Mouse (Mus musculus): ENCODE results near the gene Teddm1b.

Teddm1b gene

DNA sequence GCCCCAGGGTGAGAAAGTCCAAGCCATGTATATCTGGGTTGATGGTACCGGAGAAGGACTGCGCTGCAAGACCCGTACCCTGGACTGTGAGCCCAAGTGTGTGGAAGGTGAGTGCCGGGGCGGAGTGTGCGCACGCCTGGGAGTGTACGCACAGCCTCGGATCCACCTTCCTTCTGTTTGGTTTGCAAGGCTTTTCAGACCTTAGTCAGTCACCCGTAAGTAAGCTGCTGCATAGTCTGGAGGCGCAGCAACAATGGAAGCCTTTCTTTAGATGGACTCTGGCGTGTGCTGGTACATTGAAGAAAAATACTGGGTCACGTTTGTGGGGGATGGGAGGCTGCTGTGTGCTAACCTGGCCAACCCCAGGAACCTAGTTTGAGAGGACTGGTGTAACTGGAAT lies 28.9 kb downstream of the Teddm1b start:
- DNase-seq (ENCODE audit: low spot score), result no peak

DNA sequence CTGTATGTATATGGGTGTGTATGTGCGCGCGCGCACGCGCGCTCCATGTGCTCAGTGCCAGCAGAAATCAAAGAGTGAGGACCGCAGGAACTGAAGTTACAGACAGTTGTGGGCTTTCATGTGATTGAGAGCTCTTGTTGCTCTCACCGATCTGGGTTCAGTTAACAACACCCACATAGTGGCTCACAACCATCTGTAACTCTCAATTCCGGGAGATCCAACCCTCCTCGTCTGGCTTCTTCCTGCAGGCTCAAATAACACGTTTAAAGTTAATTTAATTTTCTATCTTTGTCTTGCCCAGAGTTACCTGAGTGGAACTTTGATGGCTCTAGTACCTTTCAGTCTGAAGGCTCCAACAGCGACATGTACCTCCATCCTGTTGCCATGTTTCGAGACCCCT lies 30.1 kb downstream of the Teddm1b start:
- DNase-seq (ENCODE audit: low spot score), result no peak

DNA sequence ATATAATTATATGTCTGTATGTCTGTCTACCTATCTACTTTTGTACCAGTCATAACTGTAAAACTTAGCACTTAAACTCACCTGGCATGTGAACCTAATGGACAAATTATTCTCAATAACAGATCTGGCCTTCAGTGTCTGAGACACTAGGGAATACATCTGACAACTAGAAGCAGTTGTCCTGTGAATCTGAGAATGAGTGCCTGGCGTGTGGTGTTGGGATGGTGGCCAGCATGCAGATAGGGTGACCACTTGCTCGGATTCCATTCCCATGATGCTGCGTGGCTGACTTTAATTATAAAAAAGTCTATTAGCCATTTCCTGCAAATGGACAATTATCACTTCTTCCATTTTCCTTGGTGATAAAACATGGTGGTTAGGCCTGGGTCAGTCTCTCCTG lies 31.7 kb downstream of the Teddm1b start:
- DNase-seq (ENCODE audit: low spot score), result no peak

DNA sequence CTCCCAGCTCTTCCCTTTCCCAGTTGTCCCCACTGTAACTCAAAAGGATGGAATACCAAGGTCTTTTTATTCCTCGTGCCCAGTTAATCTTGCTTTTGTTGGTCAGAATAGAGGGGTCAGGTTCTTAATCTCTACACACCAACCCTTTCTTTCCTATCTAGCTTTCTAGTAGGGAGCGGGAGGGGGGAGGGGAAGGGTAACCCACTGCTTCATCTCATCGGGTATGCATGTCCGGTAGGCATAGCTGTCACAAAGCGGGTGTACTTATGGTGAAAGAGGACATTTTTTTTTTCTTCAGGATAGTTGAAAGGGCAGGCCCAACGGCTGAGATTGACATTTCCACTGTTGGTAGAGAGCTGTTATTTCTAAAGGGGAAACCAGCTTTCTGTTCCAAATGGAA lies 34.1 kb downstream of the Teddm1b start:
- no peak for DNase-seq (ENCODE audit: low spot score)

DNA sequence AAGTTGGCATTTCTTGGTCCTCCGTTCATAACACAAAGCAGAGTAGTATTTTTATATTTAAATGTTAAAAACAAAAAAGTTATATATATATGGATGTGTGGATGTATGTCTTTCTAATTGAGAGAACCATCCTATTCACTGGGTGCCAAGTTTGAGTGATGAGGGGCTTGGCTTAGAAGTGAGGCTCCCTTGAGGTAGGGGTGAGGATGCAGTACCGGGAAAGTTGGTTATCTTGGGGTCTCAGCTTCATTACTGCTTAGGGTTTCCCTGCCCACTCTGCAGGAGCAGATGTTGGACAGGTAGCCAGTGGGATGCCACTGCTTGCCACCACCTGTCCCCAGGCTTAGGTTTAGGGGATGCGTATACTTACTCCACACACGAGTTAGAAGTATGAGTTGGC lies 34.6 kb downstream of the Teddm1b start:
- no peak for DNase-seq (ENCODE audit: low spot score)

DNA sequence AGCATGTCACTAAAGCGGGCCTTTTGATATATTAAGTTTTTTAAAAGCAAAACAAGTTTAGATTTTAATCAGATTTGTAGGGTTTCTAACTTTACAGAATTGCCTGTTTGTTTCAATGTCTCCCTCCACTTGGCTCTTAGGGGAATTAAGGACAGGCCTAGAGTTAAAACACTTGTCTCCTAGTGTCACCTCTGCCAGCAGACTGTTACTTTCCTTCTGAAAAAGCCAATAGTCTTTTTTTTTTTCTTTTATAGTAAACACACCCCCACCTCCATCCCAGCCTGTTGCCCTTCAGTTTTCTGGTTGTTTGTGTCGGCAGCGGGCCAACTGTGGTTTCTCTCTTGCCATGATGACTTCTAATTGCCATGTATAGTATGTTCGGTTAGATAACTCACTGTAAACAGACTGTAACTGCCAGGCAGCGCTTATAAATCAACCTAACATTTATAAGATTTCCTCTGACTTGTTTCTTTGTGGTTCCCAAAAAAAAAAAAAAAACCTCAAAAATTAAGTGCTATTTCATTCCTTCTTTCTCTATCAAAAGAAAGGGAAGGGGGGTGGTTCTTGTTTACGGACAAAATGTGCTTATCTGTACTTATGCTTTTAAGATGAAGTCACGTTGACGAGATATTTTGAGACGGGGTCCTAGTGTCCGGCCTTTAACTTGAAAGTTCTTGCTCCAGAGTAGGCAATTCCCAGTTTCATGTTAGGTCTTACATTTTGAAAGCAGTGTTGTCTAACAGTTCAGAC lies 35.2 kb downstream of the Teddm1b start:
- DNase-seq (ENCODE audit: low spot score), result no peak

DNA sequence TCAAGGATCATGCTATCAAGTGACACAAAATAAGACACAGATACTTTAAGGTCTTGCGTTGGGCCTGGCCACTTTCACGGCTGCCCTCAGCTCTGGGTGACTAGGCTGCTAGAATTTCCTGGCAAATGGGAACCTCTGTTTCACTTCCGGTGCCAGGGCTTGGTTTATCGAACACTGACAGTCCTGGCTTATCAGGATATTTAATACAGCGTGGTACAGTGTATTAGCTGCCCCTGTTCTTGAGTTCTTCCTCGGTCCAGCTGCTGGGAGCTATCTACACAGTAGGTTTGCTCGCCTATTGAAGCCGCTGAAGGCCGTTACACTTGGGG lies 35.8 kb downstream of the Teddm1b start:
- no peak for DNase-seq (ENCODE audit: low spot score)

DNA sequence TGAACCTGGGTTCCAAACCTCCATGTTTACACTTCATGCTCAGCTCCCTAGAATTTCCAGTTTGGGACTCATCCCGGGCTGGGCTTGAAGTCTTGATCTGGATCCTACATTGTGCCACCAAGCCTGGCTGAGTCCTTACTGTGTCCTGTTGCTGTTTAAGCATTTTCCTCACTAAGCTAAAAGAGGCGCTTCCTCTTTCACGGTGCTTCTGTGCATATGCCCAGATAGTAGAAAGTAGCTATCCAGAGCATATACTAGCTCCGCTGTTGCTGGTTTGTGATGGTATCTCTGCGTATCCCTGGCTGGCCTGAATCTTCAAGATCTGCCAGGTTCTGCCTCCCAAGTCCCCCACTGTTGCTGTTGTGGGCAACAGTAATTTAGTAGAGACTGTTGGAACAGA lies 36.3 kb downstream of the Teddm1b start:
- no peak for DNase-seq (ENCODE audit: low spot score)

DNA sequence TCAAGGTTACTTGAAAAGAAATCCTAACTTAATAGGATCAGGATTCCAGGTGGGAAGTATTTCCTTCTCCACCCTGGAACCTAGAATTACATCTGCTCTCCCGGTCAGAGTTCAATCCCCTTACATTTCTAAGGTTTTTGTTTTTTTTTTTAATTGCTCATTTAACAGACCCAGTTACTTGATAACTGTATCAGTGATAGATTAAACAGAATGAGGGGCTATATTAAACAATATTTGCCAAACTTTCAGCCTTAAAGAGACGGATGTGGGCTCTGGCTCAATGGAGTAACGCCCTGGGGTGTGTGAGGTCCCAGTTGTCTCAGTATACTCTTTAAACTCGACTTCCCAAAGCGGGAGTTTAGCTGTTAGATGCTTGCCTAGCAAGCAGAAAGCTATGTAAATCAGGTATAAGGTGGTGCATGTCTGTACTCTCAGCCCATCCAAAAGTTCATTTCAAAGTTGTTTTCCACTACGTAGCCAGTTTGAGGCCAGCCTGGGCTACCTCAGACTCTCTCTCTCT lies 37.2 kb downstream of the Teddm1b start:
- DNase-seq (ENCODE audit: low spot score), result no peak

DNA sequence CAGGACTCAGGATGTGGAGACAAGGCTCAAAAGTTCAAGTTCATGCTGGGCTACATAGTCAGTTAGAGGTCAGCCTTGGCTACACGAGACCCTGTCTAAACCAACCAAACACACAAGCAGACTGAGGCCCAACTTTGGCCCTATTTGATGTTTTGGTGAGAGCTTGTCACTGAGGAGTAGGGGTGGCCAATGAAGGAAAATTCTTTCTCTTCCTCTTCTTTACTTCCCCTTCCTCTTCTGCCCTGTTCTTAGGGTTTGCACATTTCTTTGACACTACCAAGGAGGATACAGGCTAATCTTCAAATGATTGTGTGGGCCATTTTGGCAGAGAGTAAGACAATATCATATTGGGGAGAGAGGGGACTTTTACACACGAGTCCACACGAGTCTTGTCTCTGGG lies 39.7 kb downstream of the Teddm1b start:
- no peak for DNase-seq (ENCODE audit: low spot score)

DNA sequence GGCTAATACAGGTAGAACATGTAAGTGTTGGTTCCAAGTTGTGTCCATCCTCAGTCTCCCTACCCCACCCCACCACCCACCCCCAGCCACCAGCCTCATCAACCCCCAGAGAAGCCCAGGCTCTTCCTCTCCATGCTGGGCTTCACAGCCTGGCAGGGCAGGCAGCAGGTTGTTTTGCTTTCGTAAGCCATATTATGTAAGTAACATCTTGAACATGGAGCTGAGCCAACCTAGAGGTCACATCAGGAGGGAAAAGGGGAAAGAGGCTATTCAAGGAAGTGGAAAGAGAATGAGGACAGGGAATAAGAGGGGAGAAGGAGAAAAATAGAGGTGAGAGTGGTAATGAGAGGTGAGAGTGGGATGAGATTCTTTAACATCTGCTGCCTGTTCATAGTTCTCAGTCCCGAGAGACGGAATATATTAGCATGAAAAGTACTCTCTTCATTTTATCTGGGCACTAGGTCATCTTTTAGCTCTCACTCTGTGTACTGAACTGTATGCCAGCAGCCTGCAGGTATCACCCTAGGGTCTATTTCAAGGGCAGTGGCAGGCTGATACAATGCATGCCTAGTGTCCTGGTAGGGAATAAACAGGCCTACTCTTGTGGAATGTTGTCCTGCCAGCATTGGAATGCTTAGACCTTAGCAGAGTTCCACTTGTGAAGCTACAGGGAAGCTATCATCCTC lies 44.5 kb downstream of the Teddm1b start:
- DNase-seq (ENCODE audit: low spot score), result no peak

DNA sequence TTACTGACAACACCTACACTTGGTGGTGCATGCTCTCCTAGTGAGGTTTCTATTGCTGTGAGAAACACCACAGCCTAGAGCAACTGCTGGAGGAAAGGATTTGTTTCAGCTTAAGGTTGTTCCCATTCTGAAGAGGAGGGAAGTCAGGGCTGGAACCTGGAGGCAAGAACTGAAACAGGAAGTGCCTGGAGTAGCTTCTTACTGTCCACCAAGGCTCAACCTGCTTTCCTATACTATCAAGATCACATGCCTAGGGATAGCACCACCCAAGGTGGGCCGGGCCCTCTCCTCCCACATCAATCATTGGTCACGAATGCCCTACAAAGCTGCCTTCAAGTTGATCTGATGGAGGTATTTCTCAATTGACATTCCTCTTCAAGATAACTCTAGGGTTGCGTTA lies 47.5 kb downstream of the Teddm1b start:
- DNase-seq (ENCODE audit: low spot score), result no peak

DNA sequence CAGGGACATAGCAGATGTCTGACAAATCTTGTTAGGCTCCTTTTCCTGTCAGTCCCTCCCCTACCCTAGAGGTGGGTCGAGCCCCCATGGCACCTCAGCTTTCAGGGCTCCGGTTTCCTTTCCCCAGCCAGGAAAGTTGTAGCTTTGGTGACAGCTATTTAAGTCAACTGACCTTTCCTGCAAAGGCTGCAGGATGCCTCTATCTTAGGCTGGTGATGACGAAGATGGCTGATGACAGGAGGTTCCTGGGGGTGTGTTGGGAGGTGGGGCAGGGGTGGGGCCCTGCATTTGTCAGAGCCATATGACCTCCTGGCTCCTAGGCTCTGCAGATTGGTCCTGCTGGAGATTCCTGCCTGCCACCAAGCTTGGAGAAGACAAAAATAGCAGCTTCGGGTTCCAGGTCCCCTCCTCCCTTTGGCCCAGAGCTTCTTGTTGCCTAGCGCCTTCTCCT lies 48.5 kb downstream of the Teddm1b start:
- DNase-seq (ENCODE audit: low spot score), result no peak

DNA sequence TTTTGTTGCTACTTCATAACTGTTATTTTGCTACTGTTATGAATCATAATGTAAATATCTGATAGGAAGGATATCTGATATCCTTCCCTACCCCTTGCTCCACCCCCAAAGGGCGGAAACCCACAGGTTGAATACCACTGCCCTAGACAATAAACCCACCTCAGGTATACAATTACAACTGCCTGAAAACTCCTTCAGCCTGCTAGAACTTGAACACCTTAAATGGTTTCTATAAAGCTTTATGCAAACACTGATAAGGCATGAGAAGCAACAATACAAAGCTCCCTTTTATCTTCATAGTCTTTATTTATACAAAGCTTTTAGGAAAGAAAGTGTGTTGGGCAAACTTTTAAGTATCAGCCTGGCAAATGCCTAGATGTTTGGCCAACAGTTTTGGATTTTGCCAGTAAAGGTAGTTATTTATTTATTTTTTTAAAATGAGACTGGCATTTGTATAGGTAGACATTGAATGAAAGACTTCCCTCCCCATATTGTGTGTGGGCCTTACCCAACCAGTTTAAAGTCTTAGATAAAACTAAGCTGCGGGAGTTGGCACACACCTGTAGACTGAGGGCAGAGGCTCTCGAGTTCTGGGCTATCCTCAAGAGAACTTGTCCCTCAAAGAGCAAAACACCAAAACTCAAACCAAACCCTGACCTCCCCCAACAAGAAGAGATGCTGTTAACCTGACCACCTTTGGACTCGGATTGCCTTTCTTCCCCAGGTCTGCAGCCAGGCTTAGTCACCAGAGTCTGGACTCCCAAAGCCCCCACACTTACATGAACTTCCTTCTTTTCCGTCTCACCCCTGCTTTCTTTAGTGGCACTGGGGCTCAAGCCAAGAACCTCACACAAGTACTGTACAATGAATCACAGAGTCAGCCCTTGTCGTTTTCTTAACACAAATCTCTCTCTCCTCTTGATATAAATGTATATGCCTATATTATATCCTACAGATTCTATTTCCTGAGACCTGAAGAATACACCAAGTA lies 50.5 kb downstream of the Teddm1b start:
- no peak for DNase-seq (ENCODE audit: low spot score)
